Mouse (Mus musculus): ENCODE results near the gene Tnfrsf23. TPM values are rescaled to one million over a fixed set of nuclear protein-coding genes. Genes with fewer than 3 reads are reported as not detected.
"Not testable (repeated sequence)": the region's sequence is repeated elsewhere in the genome, so short reads cannot be mapped to it uniquely, and the experiment has no call there.

Gene Tnfrsf23
- polyA plus RNA-seq, 1 experiment from 2014 or later = 4.6 TPM

GRCm38 (mm10) chr7:143663470-143663869 lies 22.2 kb downstream of the Tnfrsf23 start:
- no peak for ATAC-seq (ENCODE audit: insufficient read depth, low FRiP score)
- H3K36me3 ChIP-seq (ENCODE audit: control insufficient read depth, insufficient read depth, low read length) = no peaks in the 10 kb centered on the region
- no peaks in the 10 kb centered on the region for H3K4me1 ChIP-seq (ENCODE audit: control insufficient read depth, insufficient read depth, low read length)
- 71% methylated on average over 2 of the region's 2 CpGs for WGBS
- no peak overlapping the region for H3K4me3 ChIP-seq (replicated peaks; ENCODE audit: low read length)
- H3K4me2 ChIP-seq (ENCODE audit: low read depth, low read length) = no peak overlapping the region
- no peaks in the 10 kb centered on the region for H3K27me3 ChIP-seq (ENCODE audit: control insufficient read depth, insufficient read depth, low read length)
- no peaks in the 10 kb centered on the region for H3K9me3 ChIP-seq (replicated peaks; ENCODE audit: control insufficient read depth, low read length)
- H3K27ac ChIP-seq (ENCODE audit: low read length) = no peak overlapping the region
- H3K9ac ChIP-seq (ENCODE audit: low read length) = no peak overlapping the region

- no peak for ATAC-seq (ENCODE audit: insufficient read depth, low FRiP score)
- Histone ChIP-seq H3K36me3 (ENCODE audit: control insufficient read depth, insufficient read depth, low read length) (no peaks in the 10 kb centered on the region), H3K27ac (ENCODE audit: low read length) (no peak overlapping the region), H3K27me3 (ENCODE audit: control insufficient read depth, insufficient read depth, low read length) (no peaks in the 10 kb centered on the region), H3K4me3 (replicated peaks; ENCODE audit: low read length) (no peak overlapping the region), H3K4me1 (ENCODE audit: control insufficient read depth, insufficient read depth, low read length) (no peaks in the 10 kb centered on the region), H3K4me2 (ENCODE audit: low read depth, low read length) (no peak overlapping the region), H3K9me3 (replicated peaks; ENCODE audit: control insufficient read depth, low read length) (no peaks in the 10 kb centered on the region), H3K9ac (ENCODE audit: low read length) (no peak overlapping the region)
Measured at GRCm38 (mm10) chr7:143660797-143661196, 24.9 kb downstream of the Tnfrsf23 start.

- not testable (repeated sequence) for H3K4me1 ChIP-seq (ENCODE audit: control insufficient read depth, insufficient read depth, low read length); H3K27ac ChIP-seq (ENCODE audit: low read length); H3K9me3 ChIP-seq (replicated peaks; ENCODE audit: control insufficient read depth, low read length); H3K9ac ChIP-seq (ENCODE audit: low read length); H3K27me3 ChIP-seq (ENCODE audit: control insufficient read depth, insufficient read depth, low read length); ATAC-seq (ENCODE audit: insufficient read depth, low FRiP score); H3K36me3 ChIP-seq (ENCODE audit: control insufficient read depth, insufficient read depth, low read length)
- WGBS = 53% methylated on average over 10 of the region's 10 CpGs
- Histone ChIP-seq H3K4me3 (replicated peaks; ENCODE audit: low read length) (peak overlapping the region; percentile 65), H3K4me2 (ENCODE audit: low read depth, low read length) (0 out of 2 replicates have a peak overlapping the region, but pooled peaks have one; percentile 94)
Measured at GRCm38 (mm10) chr7:143649769-143650346, 35.8 kb downstream of the Tnfrsf23 start.

- Histone ChIP-seq H3K4me2 (ENCODE audit: low read depth, low read length) (peak within 1 kb of the TSS; percentile 94), H3K4me1 (ENCODE audit: control insufficient read depth, insufficient read depth, low read length) (no peaks in the 10 kb centered on the region), H3K27ac (ENCODE audit: low read length) (no peak within 1 kb of the TSS), H3K36me3 (ENCODE audit: control insufficient read depth, insufficient read depth, low read length) (no peaks in the 10 kb centered on the region), H3K27me3 (ENCODE audit: control insufficient read depth, insufficient read depth, low read length) (no peaks in the 10 kb centered on the region), H3K4me3 (replicated peaks; ENCODE audit: low read length) (peak within 1 kb of the TSS; percentile 65), H3K9ac (ENCODE audit: low read length) (peak within 1 kb of the TSS; percentile 69), H3K9me3 (replicated peaks; ENCODE audit: control insufficient read depth, low read length) (no peaks in the 10 kb centered on the region)
- WGBS = 3% methylated on average over 39 of the region's 39 CpGs
- ATAC-seq (ENCODE audit: insufficient read depth, low FRiP score) = peak; percentile 94
Measured at GRCm38 (mm10) chr7:143649034-143649768, 36.5 kb downstream of the Tnfrsf23 start, which contains the start of gene Tnfrsf22. TSS of gene Tnfrsf22 (minus strand) at chr7:143649661.

GRCm38 (mm10) chr7:143643949-143644348 lies 41.7 kb downstream of the Tnfrsf23 start:
- not testable (repeated sequence) for H3K27me3 ChIP-seq (ENCODE audit: control insufficient read depth, insufficient read depth, low read length); H3K36me3 ChIP-seq (ENCODE audit: control insufficient read depth, insufficient read depth, low read length); ATAC-seq (ENCODE audit: insufficient read depth, low FRiP score); H3K9ac ChIP-seq (ENCODE audit: low read length); H3K9me3 ChIP-seq (replicated peaks; ENCODE audit: control insufficient read depth, low read length); H3K27ac ChIP-seq (ENCODE audit: low read length); H3K4me2 ChIP-seq (ENCODE audit: low read depth, low read length); H3K4me1 ChIP-seq (ENCODE audit: control insufficient read depth, insufficient read depth, low read length); H3K4me3 ChIP-seq (replicated peaks; ENCODE audit: low read length)
- WGBS = 88% methylated on average over 2 of the region's 2 CpGs

- no peaks in the 10 kb centered on the region for H3K27me3 ChIP-seq (ENCODE audit: control insufficient read depth, insufficient read depth, low read length)
- H3K9me3 ChIP-seq (replicated peaks; ENCODE audit: control insufficient read depth, low read length) = no peaks in the 10 kb centered on the region
- H3K4me3 ChIP-seq (replicated peaks; ENCODE audit: low read length) = no peak overlapping the region
- WGBS = 87% methylated on average over 1 of the region's 1 CpGs
- no peak overlapping the region for H3K27ac ChIP-seq (ENCODE audit: low read length)
- H3K36me3 ChIP-seq (ENCODE audit: control insufficient read depth, insufficient read depth, low read length) = no peaks in the 10 kb centered on the region
- no peak overlapping the region for H3K9ac ChIP-seq (ENCODE audit: low read length)
- no peak overlapping the region for H3K4me2 ChIP-seq (ENCODE audit: low read depth, low read length)
- H3K4me1 ChIP-seq (ENCODE audit: control insufficient read depth, insufficient read depth, low read length) = no peaks in the 10 kb centered on the region
- ATAC-seq (ENCODE audit: insufficient read depth, low FRiP score) = no peak
Measured at GRCm38 (mm10) chr7:143636674-143637073, 49.0 kb downstream of the Tnfrsf23 start.

- Histone ChIP-seq H3K4me3 (replicated peaks; ENCODE audit: low read length) (no peak overlapping the region), H3K4me1 (ENCODE audit: control insufficient read depth, insufficient read depth, low read length) (no peaks in the 10 kb centered on the region), H3K27ac (ENCODE audit: low read length) (no peak overlapping the region), H3K9me3 (replicated peaks; ENCODE audit: control insufficient read depth, low read length) (no peaks in the 10 kb centered on the region), H3K27me3 (ENCODE audit: control insufficient read depth, insufficient read depth, low read length) (no peaks in the 10 kb centered on the region), H3K36me3 (ENCODE audit: control insufficient read depth, insufficient read depth, low read length) (no peaks in the 10 kb centered on the region), H3K9ac (ENCODE audit: low read length) (no peak overlapping the region), H3K4me2 (ENCODE audit: low read depth, low read length) (no peak overlapping the region)
- ATAC-seq (ENCODE audit: insufficient read depth, low FRiP score) = no peak
- WGBS = 55% methylated on average over 2 of the region's 2 CpGs
Measured at GRCm38 (mm10) chr7:143631503-143631902, 54.2 kb downstream of the Tnfrsf23 start.

GRCm38 (mm10) chr7:143629501-143629900 lies 56.2 kb downstream of the Tnfrsf23 start:
- no peaks in the 10 kb centered on the region for H3K4me1 ChIP-seq (ENCODE audit: control insufficient read depth, insufficient read depth, low read length)
- no peaks in the 10 kb centered on the region for H3K27me3 ChIP-seq (ENCODE audit: control insufficient read depth, insufficient read depth, low read length)
- no peak for ATAC-seq (ENCODE audit: insufficient read depth, low FRiP score)
- H3K9ac ChIP-seq (ENCODE audit: low read length) = no peak overlapping the region
- no peak overlapping the region for H3K27ac ChIP-seq (ENCODE audit: low read length)
- no peaks in the 10 kb centered on the region for H3K36me3 ChIP-seq (ENCODE audit: control insufficient read depth, insufficient read depth, low read length)
- no peak overlapping the region for H3K4me3 ChIP-seq (replicated peaks; ENCODE audit: low read length)
- no peaks in the 10 kb centered on the region for H3K9me3 ChIP-seq (replicated peaks; ENCODE audit: control insufficient read depth, low read length)
- H3K4me2 ChIP-seq (ENCODE audit: low read depth, low read length) = no peak overlapping the region
- WGBS = 26% methylated on average over 1 of the region's 1 CpGs

- H3K27me3 ChIP-seq (ENCODE audit: control insufficient read depth, insufficient read depth, low read length) = no peaks in the 10 kb centered on the region
- no peak within 1 kb of the TSS for H3K4me2 ChIP-seq (ENCODE audit: low read depth, low read length)
- no peaks in the 10 kb centered on the region for H3K4me1 ChIP-seq (ENCODE audit: control insufficient read depth, insufficient read depth, low read length)
- 94% methylated on average over 1 of the region's 1 CpGs for WGBS
- no peak within 1 kb of the TSS for H3K9ac ChIP-seq (ENCODE audit: low read length)
- H3K9me3 ChIP-seq (replicated peaks; ENCODE audit: control insufficient read depth, low read length) = no peaks in the 10 kb centered on the region
- H3K4me3 ChIP-seq (replicated peaks; ENCODE audit: low read length) = no peak within 1 kb of the TSS
- no peak within 1 kb of the TSS for H3K27ac ChIP-seq (ENCODE audit: low read length)
- no peaks in the 10 kb centered on the region for H3K36me3 ChIP-seq (ENCODE audit: control insufficient read depth, insufficient read depth, low read length)
- no peak for ATAC-seq (ENCODE audit: insufficient read depth, low FRiP score)
Measured at GRCm38 (mm10) chr7:143628540-143628939, 57.1 kb downstream of the Tnfrsf23 start, which contains the start of gene Tnfrsf26. TSS of gene Tnfrsf26 (minus strand) at chr7:143628722.
